Mouse (Mus musculus) left cerebral cortex, postnatal 10 days (tissue): ENCODE measurements at regions not wholly inside any gene's neighbourhood (a gene's known extent, or its start where the extent isn't known, plus 50 kb on each side); places are given as distances from the start of the nearest gene placed in this dataset.

Experiments used
- DNase-seq, 2 experiments: peaks; one replicate each; pipeline ENCODE4 v3.0.0; 2021 to 2022; ENCODE audit warnings: low spot score in 2 of 2, mixed read lengths in 1 of 2; ENCODE audit errors: extremely low spot score in 1 of 2
- intact Hi-C: fragments of 180-260 bp; cut with DNase I; formaldehyde crosslinking; loops from one replicate; pipeline ENCODE4 v1.15.1; 2025

DNA sequence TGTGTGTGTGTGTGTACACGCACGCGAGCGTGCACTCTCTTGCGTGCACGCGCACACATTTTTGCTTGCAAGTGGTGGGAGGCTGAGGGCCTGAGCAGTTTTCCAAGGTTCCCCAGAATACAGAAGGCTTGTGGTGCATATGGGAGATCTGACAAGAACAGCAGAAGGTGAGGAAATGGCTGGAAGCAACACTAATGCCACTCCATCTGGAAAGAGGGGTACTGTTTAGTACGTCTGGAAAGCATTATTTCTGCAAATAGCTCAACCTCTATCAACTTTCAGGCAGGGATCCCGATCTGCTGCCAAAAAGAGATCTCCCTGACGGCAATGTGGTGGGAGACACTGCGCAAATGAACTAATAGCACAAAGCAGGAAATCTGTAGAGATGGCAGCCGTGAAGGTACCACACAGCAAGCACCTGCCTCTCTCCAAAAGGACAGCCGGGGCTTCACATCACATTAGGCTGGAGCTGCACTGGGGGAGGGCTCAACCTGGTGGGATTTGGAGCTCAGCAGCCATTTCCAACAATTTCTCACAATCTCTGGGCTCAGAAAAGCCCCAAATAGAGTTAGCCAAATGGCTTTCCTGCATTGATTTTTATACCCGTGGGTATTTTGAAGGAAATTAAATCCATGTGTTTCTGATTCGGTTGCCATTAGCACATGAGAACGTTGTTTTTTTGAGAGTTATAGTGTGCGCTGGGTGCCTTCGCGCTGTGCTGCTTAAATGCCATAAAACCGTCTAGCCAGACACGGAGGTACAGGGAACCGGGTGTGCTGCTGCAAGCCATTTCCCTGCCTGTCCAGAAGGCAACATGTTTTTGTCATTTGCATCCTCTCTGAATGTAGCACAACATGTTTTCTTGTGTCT, 780.6 kb upstream of the Car8 start:
- DNase-seq = no peak
- intact Hi-C loops = no loop called here

DNA sequence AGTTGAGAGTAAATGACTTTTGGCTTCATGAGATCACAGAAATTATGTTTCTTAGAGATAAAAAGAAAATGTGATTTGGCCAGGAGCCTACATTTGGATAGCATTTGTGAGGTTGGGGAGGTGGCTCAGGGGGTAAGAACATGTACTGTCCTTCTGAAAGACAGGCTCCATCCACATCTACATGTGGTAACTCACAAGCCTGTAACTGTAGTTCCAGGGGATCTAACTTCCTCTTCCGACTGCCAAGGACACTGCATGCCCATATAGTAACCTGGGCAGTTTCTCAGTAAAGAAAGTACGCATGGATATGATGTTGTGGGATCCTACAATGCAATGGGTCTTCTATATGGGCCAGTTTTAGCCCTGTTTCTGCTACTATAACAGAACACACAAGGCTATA, 779.4 kb upstream of the Car8 start:
- intact Hi-C loops = no loop called here

DNA sequence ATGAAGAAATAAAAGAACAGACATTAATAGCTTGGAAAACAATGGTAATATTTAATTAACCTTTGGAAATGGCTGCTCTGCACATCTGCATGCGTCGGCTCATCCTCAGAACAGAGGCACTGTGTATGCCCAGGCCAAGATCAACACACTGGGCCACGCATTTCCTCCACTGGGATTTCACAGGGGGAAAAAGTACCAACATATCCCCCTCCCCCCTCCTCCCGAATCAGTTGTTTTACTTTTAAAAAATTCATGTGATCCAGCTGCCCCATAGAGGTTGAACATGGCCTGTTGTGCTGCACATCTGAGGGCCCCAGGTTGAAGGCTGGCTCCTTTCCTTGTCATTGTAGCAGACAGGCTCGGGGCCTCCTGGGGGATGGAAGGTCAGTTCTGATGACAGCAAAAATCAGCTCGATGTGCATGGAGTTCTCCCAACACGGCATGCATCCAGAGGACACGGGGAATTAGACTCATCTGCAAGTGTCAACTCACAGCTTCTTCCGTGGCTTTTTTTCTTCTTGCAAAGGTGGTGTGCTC, 777.7 kb upstream of the Car8 start:
- peak in 1 of 2 experiments; percentile 28 for DNase-seq
- intact Hi-C loops = no loop called here

More for the DNA sequence above, 779.4 kb upstream of the Car8 start:
- DNase-seq = no peak

DNA sequence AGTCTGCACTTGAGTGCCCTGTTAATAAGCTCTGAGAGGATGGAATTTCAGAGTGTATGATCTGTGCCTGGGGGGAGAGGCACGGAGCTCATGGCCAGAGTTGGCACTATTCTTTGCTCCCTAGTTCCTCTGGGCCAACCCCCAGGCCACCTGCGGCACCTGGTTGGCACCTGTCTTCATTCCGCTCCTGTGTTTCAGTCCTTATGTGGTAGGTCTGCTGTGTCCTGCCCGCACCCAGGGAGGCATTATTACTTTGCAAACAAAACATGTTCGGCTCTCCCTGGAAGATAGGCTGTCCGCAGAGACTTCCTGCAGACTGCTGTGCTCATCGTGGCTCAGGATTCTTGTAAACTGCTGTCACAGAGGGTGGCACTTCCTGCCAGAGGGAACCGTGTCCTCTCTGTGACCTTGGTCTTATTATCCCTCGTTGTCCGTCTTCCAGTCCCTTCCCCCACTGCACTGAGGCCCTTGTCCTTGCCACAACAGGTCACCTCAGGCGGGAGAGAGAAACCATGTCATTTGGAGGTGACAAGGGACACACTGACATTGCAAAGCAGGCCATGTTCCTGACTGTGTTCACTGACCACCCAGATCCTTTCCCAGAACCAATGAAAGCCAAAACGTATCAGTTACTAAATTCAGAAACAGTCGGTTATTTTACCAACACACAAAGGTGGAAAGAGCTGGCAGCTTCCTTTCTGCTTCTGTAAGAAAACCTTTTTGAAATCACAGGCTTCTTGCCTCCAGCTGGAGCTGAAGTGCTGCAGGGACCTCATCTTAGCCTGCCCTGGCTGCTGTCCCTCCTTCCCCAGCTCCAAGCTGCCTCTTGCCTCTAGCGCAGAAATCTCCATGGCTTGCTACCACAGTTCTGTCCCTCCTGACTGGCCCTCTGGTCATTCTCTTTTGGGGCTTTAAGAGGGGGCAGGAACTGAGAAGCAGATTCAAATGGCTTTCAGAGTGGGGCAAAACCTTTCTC, 777.0 kb upstream of the Car8 start:
- peak in 1 of 2 experiments; percentile 69 for DNase-seq
- intact Hi-C loops = no loop called here

DNA sequence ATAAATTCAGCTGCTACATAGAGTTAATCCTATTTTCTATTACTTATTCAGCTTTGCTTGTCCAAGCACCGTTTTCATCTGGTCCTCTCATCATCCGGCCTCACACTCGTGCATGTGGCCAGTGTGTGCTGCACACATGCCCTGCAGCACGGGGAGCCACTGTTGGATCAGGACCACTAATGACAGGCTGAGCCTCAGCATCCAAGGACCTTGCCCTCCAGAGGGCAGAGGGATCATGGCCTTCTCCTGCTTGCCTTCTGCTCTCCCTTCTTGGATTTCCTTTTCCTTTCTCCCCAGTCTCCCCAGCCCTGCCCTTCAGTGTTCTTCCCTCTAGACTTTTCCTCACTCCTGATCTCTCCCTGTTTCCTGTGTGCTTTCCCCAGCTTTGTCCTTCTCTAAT, 776.1 kb upstream of the Car8 start:
- no peak for DNase-seq
- intact Hi-C loops = no loop called here

DNA sequence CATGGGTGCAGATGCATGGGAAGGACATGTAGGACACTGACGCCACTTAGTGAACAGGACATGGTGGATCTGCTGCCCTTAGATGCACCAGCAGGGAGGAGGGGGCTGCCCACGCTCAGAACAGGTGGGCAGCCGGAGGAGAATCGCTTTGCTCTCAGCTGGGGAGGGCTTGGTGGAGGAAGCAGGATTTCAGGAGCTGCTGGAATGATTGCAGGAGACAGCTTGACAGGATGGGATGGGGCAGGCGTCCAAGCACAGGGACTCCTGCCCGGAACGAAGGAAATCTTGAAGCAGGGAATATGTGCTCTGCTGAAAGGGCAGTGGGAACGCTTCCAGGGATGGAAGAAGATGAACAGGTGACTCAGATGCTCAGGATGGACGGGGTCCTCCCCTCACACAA, 773.9 kb upstream of the Car8 start:
- DNase-seq = peak in 1 of 2 experiments; percentile 36
- intact Hi-C loops = no loop called here

DNA sequence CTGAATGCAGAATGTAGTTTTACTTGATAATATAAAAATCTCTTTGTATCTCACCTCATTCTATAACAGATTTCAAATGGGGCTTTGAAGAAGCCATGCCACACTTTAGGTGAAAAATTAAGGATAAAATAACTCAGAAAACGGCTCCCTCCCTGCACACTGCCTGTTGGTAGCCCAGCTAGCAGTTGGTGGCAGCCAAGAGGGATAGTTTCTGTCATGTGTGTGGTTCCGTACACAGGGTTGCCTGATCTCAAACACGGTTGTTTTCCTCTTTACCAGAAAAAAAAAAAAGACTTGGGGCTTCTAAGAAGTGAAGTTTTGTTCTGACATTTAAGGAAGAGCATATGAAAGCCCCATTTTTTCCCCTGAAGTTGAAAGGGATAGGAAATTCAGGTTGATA, 773.1 kb upstream of the Car8 start:
- intact Hi-C loops = no loop called here
- DNase-seq = no peak

DNA sequence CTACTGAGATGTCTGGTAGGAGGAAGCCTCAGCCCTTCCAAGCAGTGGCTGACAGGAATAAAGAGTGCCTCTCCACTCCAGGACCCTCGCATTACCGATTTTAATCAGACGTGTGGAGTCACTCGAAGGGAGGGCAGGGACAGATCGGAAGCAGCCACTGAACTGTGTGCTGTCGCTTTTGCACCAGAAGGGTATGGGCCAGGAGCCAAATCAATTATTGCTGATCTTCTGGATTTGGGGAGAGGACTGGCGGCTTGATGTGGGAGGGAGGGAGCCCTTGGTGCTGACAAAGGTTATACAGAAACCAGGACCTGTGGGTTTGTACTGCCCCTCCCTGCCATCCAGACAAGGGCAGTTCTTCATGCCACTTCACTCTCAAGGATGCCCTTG, 772.3 kb upstream of the Car8 start:
- no peak for DNase-seq
- intact Hi-C loops = no loop called here

DNA sequence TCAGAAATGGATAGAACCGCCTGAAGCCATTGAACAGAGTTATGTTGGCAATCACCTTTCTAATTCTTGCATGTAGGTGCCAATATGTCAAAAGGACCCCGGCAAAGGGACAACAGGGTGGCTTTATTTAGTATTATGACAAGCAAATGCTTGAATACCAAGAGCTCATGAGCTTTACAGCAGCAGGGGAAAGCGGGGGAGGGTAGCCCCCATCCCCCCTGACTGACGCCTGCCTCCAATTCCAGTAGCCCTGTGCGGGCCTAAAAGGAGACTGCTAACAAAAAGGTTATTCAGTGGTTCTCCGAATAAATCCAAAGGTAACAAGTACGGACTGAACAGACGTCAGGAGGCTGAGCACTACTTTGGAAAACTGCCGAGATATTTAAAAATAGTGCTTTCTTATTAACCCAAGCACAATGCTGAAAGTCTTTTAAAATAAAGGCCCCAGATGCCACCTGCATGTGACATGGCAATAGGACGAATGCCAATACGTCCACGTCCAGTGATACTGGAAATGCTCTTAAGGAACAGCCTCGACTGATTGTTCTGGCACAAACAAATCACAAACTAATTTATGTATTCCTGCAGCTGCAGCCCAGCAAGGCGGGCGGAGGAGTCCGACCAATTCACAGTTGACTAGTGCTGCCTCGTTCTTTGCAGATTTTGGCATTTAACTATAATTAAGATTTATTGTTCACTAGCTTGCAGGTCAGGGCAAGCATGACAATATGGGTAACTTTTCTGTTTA, 771.7 kb upstream of the Car8 start:
- no peak for DNase-seq

GRCm38 (mm10) chr4:9009656-9010055, 770.8 kb upstream of the Car8 start:
- peak in 1 of 2 experiments; percentile 29 for DNase-seq
- intact Hi-C loops = no loop called here

More for the DNA sequence above, 771.7 kb upstream of the Car8 start:
- intact Hi-C loops = no loop called here

GRCm38 (mm10) chr4:9005938-9006626, 767.2 kb upstream of the Car8 start:
- no peak for DNase-seq
- intact Hi-C loops = no loop called here

DNA sequence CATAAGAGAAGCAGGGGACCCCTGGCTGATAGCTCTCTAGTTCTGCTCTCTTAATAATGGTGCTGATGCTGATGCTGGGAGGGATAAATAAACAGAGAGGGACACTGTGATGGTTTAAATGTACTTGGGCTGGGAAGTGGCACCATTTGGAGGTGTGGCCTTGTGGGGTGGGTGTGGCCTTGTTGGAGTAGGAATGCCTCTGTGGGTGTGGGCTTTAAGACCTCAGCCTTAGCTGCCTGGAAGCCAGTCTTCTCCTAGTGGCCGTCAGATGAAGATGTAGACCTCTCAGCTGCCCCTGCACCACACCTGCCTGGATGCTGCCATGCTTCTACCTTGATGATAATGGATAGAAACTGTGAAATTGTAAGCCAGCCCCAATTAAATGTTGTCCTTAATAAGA, 765.0 kb upstream of the Car8 start:
- intact Hi-C loops = no loop called here
- DNase-seq = no peak

DNA sequence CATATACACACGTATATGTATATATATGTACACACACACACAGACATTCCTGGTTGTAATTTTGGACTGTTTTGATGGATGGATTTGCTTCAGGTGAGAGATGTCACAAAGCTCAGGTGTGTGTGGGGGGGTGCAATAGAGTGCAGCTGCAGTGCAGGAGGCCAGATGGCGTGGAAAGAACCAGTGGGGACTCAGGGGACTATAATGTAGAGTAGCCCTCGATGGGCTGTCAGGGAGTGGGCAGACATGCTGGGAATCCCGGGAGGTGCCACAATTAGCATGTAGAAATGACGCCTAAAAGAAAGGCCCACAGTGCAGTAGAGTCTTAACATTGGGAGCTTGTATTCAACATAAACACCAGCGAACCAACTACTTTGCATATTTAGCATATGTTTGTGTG, 763.5 kb upstream of the Car8 start:
- intact Hi-C loops = no loop called here
- DNase-seq = no peak

DNA sequence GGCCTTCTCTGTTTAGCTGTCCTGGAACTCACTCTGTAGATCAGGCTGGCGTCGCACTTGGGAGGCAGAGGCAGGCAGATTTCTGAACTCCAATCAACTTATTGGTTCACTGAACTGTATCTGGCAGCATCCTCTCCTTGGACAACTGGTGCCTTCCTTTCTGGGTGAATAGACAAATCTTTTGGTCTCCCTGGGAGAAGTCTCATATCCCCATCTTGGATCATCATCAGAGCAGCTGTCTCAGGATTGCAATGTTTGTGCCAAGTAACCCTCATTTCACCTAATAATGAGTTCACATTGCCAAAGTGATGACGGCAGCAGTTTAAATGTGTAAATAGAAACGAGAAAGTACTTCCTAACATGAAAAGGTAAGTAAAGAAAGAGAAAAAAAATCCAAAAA, 759.8 kb upstream of the Car8 start:
- intact Hi-C loops = no loop called here
- no peak for DNase-seq

DNA sequence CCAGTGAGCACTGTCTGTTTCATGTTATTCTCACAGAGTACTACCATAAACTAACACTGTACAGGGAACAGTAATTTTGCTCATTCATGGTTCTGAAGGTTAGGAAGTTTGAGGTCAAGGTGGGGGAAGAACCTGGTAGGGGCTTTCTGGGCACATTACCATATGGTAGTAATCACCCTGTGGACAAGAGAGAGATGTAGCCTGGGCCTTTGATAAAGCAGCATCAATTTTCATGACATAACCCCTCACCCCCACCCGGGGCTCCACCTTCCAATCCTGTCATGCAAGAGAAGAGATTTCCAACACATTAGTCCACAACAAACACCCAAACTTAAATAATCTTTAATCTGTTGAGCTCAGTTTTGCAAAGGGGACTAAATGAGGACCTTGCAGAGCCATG, 753.3 kb upstream of the Car8 start:
- intact Hi-C loops = no loop called here
- DNase-seq = no peak

- no peak for DNase-seq
- intact Hi-C loops = no loop called here
These were observed 751.7 kb upstream of the Car8 start for GRCm38 (mm10) chr4:8990551-8990950.

DNA sequence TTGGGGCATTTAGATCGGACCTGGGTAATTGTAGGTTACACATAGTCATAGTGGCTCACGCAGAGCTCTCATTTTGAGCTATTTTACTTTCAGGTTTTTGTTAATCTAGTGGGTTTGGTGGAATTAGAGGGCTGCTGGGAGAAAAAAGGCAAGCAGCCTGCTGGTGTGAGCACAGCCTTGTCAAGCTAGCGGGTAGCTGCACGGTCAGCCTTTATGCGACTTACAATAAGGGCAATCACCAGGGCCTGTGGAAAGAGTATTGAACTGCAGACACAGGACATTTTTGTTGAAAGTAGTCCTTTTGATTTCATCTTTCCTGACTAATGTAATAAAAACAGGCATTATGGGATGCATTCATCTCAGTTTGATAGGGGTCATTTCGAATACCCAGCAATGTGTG, 750.8 kb upstream of the Car8 start:
- intact Hi-C loops = no loop called here

DNA sequence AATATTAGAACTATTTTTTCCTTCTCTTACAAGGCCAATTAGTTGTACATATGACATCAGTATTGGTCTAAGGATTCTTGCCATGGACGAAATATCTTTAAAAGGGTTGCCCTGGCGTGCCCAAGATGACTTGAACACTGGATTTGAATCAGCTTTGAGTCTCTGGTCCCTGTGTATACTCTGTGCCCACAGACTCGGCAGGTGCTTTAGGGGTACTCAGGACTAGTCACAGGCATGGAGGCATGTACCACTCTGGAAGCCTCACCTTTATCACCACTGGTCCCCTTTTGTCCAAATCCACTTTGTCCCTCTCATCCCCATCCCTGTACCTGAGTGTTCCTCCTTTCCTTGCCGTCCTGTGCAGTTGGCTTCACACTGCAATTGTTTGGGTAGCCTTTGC, 750.3 kb upstream of the Car8 start:
- no peak for DNase-seq
- intact Hi-C loops = no loop called here

More for the DNA sequence above, 750.8 kb upstream of the Car8 start:
- no peak for DNase-seq
